Mouse (Mus musculus): ENCODE results near the gene 3425401B19Rik. TPM values are rescaled to one million over a fixed set of nuclear protein-coding genes. Genes with fewer than 3 reads are reported as not detected.

Gene 3425401B19Rik
- polyA plus RNA-seq, 1 experiment from 2014 or later = 0.15 TPM

DNA sequence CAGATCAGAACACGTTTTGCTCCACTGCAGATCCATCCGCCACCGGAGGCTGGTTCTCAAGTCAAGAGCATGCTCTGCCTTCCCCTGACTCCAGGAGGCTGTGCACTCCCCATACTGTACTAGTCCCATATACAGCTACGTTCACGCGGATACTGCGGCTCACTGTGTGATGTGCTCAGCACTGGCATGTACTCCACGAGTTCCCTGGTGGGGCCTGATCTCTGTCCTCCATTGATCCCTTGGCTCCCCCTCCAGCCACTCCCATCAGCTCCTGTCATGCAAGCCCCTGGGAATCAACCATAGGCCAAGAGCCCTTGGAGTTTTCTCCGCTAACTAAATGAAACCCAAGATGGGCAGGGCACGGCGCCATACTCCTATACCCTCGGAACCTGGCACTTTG, 2.6 kb downstream of the 3425401B19Rik start:
- Histone ChIP-seq H3K4me3 (ENCODE audit: low read depth, low read length) (no peak overlapping the region), H3K4me1 (ENCODE audit: control insufficient read depth, low read depth, low read length) (no peaks in the 10 kb centered on the region), H3K9me3 (replicated peaks; ENCODE audit: control insufficient read depth, low read length) (no peaks in the 10 kb centered on the region), H3K9ac (ENCODE audit: low read depth, low read length) (no peak overlapping the region), H3K27me3 (ENCODE audit: control insufficient read depth, insufficient read depth, low read depth, low read length) (no peaks in the 10 kb centered on the region), H3K27ac (ENCODE audit: low read length) (no peak overlapping the region), H3K36me3 (ENCODE audit: control insufficient read depth, insufficient read depth) (no peaks in the 10 kb centered on the region), H3K4me2 (ENCODE audit: low read depth, low read length) (no peak overlapping the region)
- WGBS (ENCODE audit: insufficient replicate concordance) = 76% methylated on average over 12 of the region's 12 CpGs
- ATAC-seq (ENCODE audit: low read depth) = no peak

DNA sequence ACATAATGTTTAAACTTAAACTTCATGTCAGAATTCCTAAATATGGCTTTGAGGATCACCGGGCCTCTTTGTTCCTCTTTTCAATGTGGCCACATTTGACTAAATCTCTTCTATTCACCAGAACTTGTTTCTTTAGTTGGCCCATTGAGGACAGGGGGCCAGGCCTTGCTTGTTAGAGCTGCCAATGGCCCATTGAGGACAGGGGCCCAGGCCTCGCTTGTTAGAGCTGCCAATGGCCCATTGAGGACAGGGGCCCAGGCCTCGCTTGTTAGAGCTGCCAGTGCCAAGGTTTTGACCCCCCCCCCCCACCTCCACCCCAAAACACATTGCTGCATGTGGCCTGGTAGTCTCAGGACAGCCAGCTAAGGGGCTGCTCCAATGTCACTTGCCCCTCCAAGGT, 3.5 kb downstream of the 3425401B19Rik start:
- no peaks in the 10 kb centered on the region for H3K27me3 ChIP-seq (ENCODE audit: control insufficient read depth, insufficient read depth, low read depth, low read length)
- no peak for ATAC-seq (ENCODE audit: low read depth)
- WGBS (ENCODE audit: insufficient replicate concordance) = 64% methylated on average over 3 of the region's 3 CpGs
- H3K4me1 ChIP-seq (ENCODE audit: control insufficient read depth, low read depth, low read length) = no peaks in the 10 kb centered on the region
- no peak overlapping the region for H3K9ac ChIP-seq (ENCODE audit: low read depth, low read length)
- no peaks in the 10 kb centered on the region for H3K36me3 ChIP-seq (ENCODE audit: control insufficient read depth, insufficient read depth)
- no peaks in the 10 kb centered on the region for H3K9me3 ChIP-seq (replicated peaks; ENCODE audit: control insufficient read depth, low read length)
- no peak overlapping the region for H3K4me3 ChIP-seq (ENCODE audit: low read depth, low read length)
- no peak overlapping the region for H3K27ac ChIP-seq (ENCODE audit: low read length)
- H3K4me2 ChIP-seq (ENCODE audit: low read depth, low read length) = no peak overlapping the region

GRCm38 (mm10) chr14:32678565-32678964, 6.5 kb downstream of the 3425401B19Rik start:
- no peak overlapping the region for H3K4me3 ChIP-seq (ENCODE audit: low read depth, low read length)
- 43% methylated on average over 3 of the region's 3 CpGs for WGBS (ENCODE audit: insufficient replicate concordance)
- no peaks in the 10 kb centered on the region for H3K4me1 ChIP-seq (ENCODE audit: control insufficient read depth, low read depth, low read length)
- no peak for ATAC-seq (ENCODE audit: low read depth)
- H3K4me2 ChIP-seq (ENCODE audit: low read depth, low read length) = no peak overlapping the region
- H3K9ac ChIP-seq (ENCODE audit: low read depth, low read length) = no peak overlapping the region
- no peaks in the 10 kb centered on the region for H3K9me3 ChIP-seq (replicated peaks; ENCODE audit: control insufficient read depth, low read length)
- no peaks in the 10 kb centered on the region for H3K27me3 ChIP-seq (ENCODE audit: control insufficient read depth, insufficient read depth, low read depth, low read length)
- H3K36me3 ChIP-seq (ENCODE audit: control insufficient read depth, insufficient read depth) = no peaks in the 10 kb centered on the region
- H3K27ac ChIP-seq (ENCODE audit: low read length) = no peak overlapping the region

DNA sequence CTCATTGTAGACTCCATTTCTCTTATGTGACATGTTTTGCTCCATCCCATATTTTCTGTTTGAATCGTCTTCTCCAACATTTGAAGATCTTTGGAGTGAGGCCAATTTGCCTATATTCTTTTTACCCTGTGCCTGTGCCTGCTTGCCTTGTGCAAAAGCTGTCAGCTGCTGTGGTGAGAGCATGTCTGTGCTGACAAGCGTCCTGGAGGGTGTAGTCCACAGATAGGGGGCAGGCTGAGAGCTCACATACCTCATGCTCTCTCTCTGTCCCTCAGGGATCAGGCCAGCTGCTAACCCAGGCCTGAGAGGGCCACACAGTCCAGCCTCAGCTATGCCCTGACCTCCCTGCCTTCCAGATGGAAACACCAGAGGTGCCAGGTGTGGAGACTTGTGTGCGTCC, 11.9 kb downstream of the 3425401B19Rik start:
- H3K27me3 ChIP-seq (ENCODE audit: control insufficient read depth, insufficient read depth, low read depth, low read length) = no peaks in the 10 kb centered on the region
- no peaks in the 10 kb centered on the region for H3K9me3 ChIP-seq (replicated peaks; ENCODE audit: control insufficient read depth, low read length)
- no peak overlapping the region for H3K4me3 ChIP-seq (ENCODE audit: low read depth, low read length)
- no peak overlapping the region for H3K9ac ChIP-seq (ENCODE audit: low read depth, low read length)
- H3K36me3 ChIP-seq (ENCODE audit: control insufficient read depth, insufficient read depth) = no peaks in the 10 kb centered on the region
- ATAC-seq (ENCODE audit: low read depth) = no peak
- H3K27ac ChIP-seq (ENCODE audit: low read length) = no peak overlapping the region
- no peak overlapping the region for H3K4me2 ChIP-seq (ENCODE audit: low read depth, low read length)
- WGBS (ENCODE audit: insufficient replicate concordance) = 34% methylated on average over 3 of the region's 3 CpGs
- no peaks in the 10 kb centered on the region for H3K4me1 ChIP-seq (ENCODE audit: control insufficient read depth, low read depth, low read length)

GRCm38 (mm10) chr14:32663099-32663498, 22.0 kb downstream of the 3425401B19Rik start:
- 59% methylated on average over 6 of the region's 6 CpGs for WGBS (ENCODE audit: insufficient replicate concordance)
- no peak for ATAC-seq (ENCODE audit: low read depth)
- no peaks in the 10 kb centered on the region for H3K27me3 ChIP-seq (ENCODE audit: control insufficient read depth, insufficient read depth, low read depth, low read length)
- no peaks in the 10 kb centered on the region for H3K4me1 ChIP-seq (ENCODE audit: control insufficient read depth, low read depth, low read length)
- H3K9ac ChIP-seq (ENCODE audit: low read depth, low read length) = no peak overlapping the region
- no peak overlapping the region for H3K4me2 ChIP-seq (ENCODE audit: low read depth, low read length)
- no peaks in the 10 kb centered on the region for H3K36me3 ChIP-seq (ENCODE audit: control insufficient read depth, insufficient read depth)
- H3K27ac ChIP-seq (ENCODE audit: low read length) = no peak overlapping the region
- no peaks in the 10 kb centered on the region for H3K9me3 ChIP-seq (replicated peaks; ENCODE audit: control insufficient read depth, low read length)
- H3K4me3 ChIP-seq (ENCODE audit: low read depth, low read length) = no peak overlapping the region

GRCm38 (mm10) chr14:32659781-32660180, 25.3 kb downstream of the 3425401B19Rik start:
- H3K9ac ChIP-seq (ENCODE audit: low read depth, low read length) = no peak overlapping the region
- no peaks in the 10 kb centered on the region for H3K4me1 ChIP-seq (ENCODE audit: control insufficient read depth, low read depth, low read length)
- no peak overlapping the region for H3K27ac ChIP-seq (ENCODE audit: low read length)
- H3K36me3 ChIP-seq (ENCODE audit: control insufficient read depth, insufficient read depth) = no peaks in the 10 kb centered on the region
- no peaks in the 10 kb centered on the region for H3K9me3 ChIP-seq (replicated peaks; ENCODE audit: control insufficient read depth, low read length)
- H3K4me3 ChIP-seq (ENCODE audit: low read depth, low read length) = no peak overlapping the region
- 55% methylated on average over 9 of the region's 9 CpGs for WGBS (ENCODE audit: insufficient replicate concordance)
- no peak overlapping the region for H3K4me2 ChIP-seq (ENCODE audit: low read depth, low read length)
- no peaks in the 10 kb centered on the region for H3K27me3 ChIP-seq (ENCODE audit: control insufficient read depth, insufficient read depth, low read depth, low read length)
- ATAC-seq (ENCODE audit: low read depth) = no peak

GRCm38 (mm10) chr14:32638485-32638884, 46.6 kb downstream of the 3425401B19Rik start:
- Histone ChIP-seq H3K4me1 (ENCODE audit: control insufficient read depth, low read depth, low read length) (no peaks in the 10 kb centered on the region), H3K9me3 (replicated peaks; ENCODE audit: control insufficient read depth, low read length) (no peaks in the 10 kb centered on the region), H3K9ac (ENCODE audit: low read depth, low read length) (no peak overlapping the region), H3K27ac (ENCODE audit: low read length) (no peak overlapping the region), H3K27me3 (ENCODE audit: control insufficient read depth, insufficient read depth, low read depth, low read length) (no peaks in the 10 kb centered on the region), H3K4me3 (ENCODE audit: low read depth, low read length) (no peak overlapping the region), H3K36me3 (ENCODE audit: control insufficient read depth, insufficient read depth) (no peaks in the 10 kb centered on the region), H3K4me2 (ENCODE audit: low read depth, low read length) (no peak overlapping the region)
- ATAC-seq (ENCODE audit: low read depth) = no peak
- 59% methylated on average over 2 of the region's 2 CpGs for WGBS (ENCODE audit: insufficient replicate concordance)

GRCm38 (mm10) chr14:32634015-32634682, 50.9 kb downstream of the 3425401B19Rik start:
- Histone ChIP-seq H3K4me3 (ENCODE audit: low read depth, low read length) (no peak overlapping the region), H3K9ac (ENCODE audit: low read depth, low read length) (no peak overlapping the region), H3K4me1 (ENCODE audit: control insufficient read depth, low read depth, low read length) (no peaks in the 10 kb centered on the region), H3K36me3 (ENCODE audit: control insufficient read depth, insufficient read depth) (no peaks in the 10 kb centered on the region), H3K4me2 (ENCODE audit: low read depth, low read length) (no peak overlapping the region), H3K9me3 (replicated peaks; ENCODE audit: control insufficient read depth, low read length) (no peaks in the 10 kb centered on the region), H3K27me3 (ENCODE audit: control insufficient read depth, insufficient read depth, low read depth, low read length) (no peaks in the 10 kb centered on the region), H3K27ac (ENCODE audit: low read length) (no peak overlapping the region)
- ATAC-seq (ENCODE audit: low read depth) = no peak
- 21% methylated on average over 11 of the region's 11 CpGs for WGBS (ENCODE audit: insufficient replicate concordance)

DNA sequence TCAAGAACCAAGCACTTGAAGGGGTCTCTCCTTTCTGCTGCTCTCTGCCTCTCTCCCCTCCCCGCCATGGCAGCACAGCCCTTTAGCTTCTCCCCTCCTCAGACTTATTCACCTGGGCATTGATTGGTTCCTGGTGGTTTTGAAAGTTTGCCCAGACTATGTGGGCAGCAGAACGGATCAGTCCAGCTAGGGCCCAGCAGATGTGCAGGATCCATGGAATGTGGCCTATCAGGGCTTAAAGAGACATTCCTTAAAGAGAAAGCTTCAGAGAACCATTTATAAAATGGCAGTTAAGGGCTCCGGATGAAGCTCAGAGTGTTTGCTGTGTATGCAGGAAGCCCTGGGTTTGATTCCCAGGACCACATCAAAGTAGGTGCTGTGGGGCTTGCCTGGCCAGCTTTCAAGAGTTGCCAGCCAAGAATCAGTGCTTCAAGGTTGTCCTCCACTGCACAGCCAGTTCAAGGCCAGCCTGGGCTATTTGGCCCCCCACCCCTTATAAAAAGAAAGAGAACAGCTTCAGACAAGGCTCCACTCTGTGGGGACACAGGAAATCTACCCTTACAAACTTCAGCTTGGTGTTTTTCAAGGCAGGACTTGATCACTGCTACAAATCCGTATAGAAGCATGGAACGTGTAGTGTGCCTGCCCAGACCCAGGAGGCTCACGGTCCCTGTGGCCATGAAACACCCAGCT, 52.0 kb downstream of the 3425401B19Rik start:
- H3K4me3 ChIP-seq (ENCODE audit: low read depth, low read length) = no peak overlapping the region
- H3K9ac ChIP-seq (ENCODE audit: low read depth, low read length) = no peak overlapping the region
- no peak overlapping the region for H3K27ac ChIP-seq (ENCODE audit: low read length)
- no peaks in the 10 kb centered on the region for H3K4me1 ChIP-seq (ENCODE audit: control insufficient read depth, low read depth, low read length)
- 54% methylated on average over 6 of the region's 6 CpGs for WGBS (ENCODE audit: insufficient replicate concordance)
- H3K4me2 ChIP-seq (ENCODE audit: low read depth, low read length) = no peak overlapping the region
- ATAC-seq (ENCODE audit: low read depth) = no peak
- no peaks in the 10 kb centered on the region for H3K36me3 ChIP-seq (ENCODE audit: control insufficient read depth, insufficient read depth)
- H3K9me3 ChIP-seq (replicated peaks; ENCODE audit: control insufficient read depth, low read length) = no peaks in the 10 kb centered on the region
- H3K27me3 ChIP-seq (ENCODE audit: control insufficient read depth, insufficient read depth, low read depth, low read length) = no peaks in the 10 kb centered on the region
